Mouse (Mus musculus) gastrocnemius, postnatal 10 days (tissue): ENCODE measurements around the gene Gm10961. TPM values are rescaled to one million over a fixed set of nuclear protein-coding genes. Genes with fewer than 3 reads are reported as not detected.
"Not testable (repeated sequence)": the region's sequence is repeated elsewhere in the genome, so short reads cannot be mapped to it uniquely, and the experiment has no call there.

Source experiments
- DNase-seq: peaks from one replicate; pipeline ENCODE4 v3.0.0; 2021; ENCODE audit warnings: mixed read lengths
- total RNA-seq, 2 experiments: library from RNA; stranded (reverse); gene quantifications; 2 replicates each; pipeline ENCODE4 v1.2.3; 2021

Gene Gm10961
- total RNA-seq, 2 experiments from 2014 or later, result not detected

- DNase-seq, result peak; percentile 71
These were observed 18.1 kb upstream of the Gm10961 start for GRCm38 (mm10) chr3:107612902-107613525.

GRCm38 (mm10) chr3:107617800-107618199 is 13.3 kb upstream of the Gm10961 start:
- DNase-seq, result no peak

GRCm38 (mm10) chr3:107619911-107620310 is 11.2 kb upstream of the Gm10961 start:
- DNase-seq, result no peak

GRCm38 (mm10) chr3:107621286-107622075 is 9.6 kb upstream of the Gm10961 start:
- no peak for DNase-seq

DNA sequence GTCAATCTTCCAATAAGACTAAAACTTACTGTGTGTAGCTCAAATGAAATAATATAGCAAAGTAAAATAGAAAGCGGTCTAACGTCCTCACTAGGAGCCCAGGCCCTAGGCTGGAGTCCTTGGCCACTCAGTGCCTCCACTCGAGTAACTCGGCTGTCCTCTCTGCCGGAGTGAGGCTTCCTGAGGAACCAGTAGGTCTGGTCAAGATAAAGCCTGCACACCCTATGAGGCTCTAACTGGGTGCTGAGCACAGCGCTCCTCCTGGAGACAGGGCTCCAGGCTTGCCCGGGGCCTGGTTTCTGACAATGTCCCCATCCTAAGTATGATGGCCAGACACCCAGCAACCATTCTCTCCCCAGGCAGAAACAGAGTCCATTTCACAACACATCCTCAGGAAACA is 8.6 kb upstream of the Gm10961 start:
- no peak for DNase-seq

- no peak for DNase-seq
These were observed 6.7 kb upstream of the Gm10961 start for GRCm38 (mm10) chr3:107624424-107624823.

- DNase-seq, result no peak
These were observed 5.6 kb upstream of the Gm10961 start for GRCm38 (mm10) chr3:107625536-107625935.

GRCm38 (mm10) chr3:107626751-107627150 is 4.4 kb upstream of the Gm10961 start:
- DNase-seq, result no peak

DNA sequence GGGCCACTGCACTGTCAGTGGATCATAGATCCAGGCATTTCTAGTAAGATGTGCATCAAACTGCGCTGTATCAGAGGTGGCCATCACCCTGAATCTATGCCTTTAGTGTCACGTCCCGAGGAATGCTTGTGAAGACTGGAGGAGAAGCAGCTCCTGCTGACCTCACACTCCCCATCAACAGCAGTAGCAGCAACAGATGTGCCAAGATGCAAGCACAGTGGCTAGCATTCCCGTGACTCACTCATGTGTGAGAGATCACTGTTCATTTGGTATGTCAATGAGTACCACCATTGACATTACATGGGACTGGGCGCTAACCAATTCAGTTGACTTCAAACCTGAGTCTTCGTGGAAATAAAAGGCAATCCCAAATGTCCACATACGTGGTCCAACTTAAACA is 3.5 kb upstream of the Gm10961 start:
- no peak for DNase-seq

GRCm38 (mm10) chr3:107628551-107628950 is 2.6 kb upstream of the Gm10961 start:
- no peak for DNase-seq

- no peak for DNase-seq
These were observed 1.7 kb upstream of the Gm10961 start for GRCm38 (mm10) chr3:107629411-107629810.

GRCm38 (mm10) chr3:107631523-107631958 is 419 bp downstream of the Gm10961 start, which contains the start of gene Strip1:
Strip1 (minus strand) TSS chr3:107631694.
- peak; percentile 86 for DNase-seq

DNA sequence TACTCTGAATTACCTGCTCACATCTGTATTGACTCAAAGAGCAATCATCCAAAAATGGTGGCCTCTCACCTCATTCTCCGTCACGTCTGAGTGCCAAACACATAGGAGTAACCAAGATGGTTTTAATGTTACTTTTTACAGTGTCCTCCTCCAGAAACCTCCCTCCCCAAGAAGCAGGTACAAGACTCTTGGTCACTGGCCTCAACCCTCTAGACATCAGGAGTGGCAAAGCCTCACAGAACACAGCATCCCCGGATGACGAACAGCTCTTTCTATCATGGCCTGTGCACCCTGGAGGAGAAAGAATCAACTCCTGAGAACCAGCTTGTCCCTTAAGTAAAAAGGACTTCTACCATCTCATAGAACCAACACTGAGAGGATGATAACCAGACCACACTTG is 1.7 kb downstream of the Gm10961 start:
- no peak for DNase-seq

DNA sequence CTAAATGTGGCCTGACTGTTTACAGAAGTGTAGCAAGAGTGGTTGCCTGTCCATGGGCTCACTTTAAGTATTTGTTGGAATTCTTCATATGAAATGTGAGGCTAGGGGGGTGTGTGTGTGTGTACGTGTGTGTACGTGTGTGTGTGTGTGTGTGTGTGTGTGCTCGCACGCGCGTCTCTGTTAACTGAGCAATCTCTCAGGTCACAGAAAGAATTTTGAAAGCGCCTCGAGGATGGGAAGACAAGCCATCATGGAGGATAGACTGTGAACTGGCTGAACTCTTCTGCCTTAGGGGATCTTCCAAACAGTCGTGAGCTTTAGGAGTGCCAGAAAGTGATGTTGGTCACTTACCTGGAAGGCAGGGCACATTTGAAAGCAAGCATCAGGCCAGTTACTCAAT is 2.8 kb downstream of the Gm10961 start:
- DNase-seq, result no peak

DNA sequence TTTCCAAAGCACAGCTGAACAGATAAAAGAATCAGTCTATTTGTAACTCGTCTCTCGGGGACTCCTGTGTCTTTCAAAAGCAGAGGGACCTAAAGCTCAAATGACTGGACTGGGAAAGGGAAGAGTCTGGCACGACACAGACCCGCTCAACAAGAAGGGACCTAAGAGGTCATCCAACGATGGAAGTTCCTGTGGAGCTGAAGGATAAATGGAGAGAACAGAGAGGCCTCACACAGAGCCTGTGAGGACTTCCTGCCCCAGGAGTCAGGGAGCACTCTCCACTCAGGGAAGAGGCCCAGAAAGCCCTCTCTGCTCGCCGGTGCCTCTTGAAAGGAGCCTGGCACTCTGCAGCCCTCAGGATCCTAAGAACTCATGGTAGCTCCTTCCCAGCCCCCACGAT is 4.7 kb downstream of the Gm10961 start:
- no peak for DNase-seq

GRCm38 (mm10) chr3:107636236-107636635 is 5.1 kb downstream of the Gm10961 start:
- DNase-seq, result no peak

DNA sequence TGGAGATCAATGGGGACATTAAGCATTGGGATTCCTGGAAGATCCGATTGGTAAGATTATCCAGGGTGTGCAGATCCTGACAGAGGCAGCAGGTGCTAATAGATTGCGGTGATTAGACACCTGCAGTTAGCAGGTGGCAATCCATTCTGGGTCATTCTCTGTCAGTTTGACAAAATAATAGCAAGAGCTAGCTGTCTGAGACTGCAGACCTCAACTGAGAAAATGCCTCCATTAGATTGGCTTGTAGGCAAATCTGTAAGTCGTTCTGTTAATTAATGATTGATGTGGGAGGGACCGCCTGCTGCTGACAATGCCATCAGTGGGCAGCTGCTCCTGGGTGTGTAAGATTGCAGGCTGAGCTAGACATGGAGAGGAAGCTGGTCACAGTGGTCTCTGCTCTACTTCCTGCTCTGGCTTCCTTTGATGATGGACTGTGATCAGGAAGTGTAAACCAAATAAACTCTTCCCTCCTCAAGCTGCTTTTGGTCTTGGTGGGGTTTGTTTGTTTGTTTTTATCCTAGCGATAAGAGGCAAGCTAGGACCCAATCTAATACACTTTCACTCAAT is 6.6 kb downstream of the Gm10961 start:
- DNase-seq, result no peak

- DNase-seq, result no peak
These were observed 15.8 kb downstream of the Gm10961 start for GRCm38 (mm10) chr3:107646947-107647346.

- not testable (repeated sequence) for DNase-seq
These were observed 19.2 kb downstream of the Gm10961 start for GRCm38 (mm10) chr3:107650276-107650675.

DNA sequence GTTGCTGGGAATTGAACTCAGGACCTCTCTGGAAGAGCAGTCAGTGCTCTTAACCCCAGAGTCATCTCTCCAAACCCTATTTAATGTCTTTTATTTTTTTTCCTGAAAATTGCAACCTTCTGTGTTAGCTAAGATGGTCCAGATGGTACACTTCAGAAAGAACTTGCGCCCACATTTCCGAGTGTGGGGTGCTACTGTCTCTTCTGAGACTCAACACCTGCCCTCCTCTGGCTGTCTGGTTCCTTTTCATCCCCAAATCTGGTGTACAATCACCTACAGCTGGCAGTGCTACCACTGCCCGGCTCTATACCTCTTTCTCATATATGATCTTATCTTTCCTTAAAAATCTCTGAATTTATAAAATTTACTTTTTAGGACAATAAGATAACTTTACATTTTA is 21.8 kb downstream of the Gm10961 start:
- DNase-seq, result no peak

DNA sequence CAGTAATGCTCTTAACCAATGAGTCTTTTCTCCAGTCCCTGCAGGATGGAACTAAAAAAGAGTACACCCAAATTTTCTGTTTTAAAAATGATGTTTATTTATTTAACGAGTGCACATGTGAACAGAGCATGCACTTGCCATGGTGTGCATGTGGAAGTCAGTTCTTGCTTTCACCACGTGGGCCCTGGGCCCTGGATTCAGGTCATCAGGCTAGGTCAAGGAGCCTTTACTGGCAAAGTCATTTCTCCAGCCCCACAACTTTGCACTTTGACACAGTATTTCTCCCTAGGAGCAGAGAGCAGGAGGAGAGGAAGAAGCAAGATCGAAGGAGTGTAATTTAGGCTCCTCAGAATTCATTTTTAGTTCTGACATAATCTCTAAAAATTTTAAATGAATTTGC is 23.7 kb downstream of the Gm10961 start:
- no peak for DNase-seq

GRCm38 (mm10) chr3:107655491-107655890 is 24.4 kb downstream of the Gm10961 start:
- DNase-seq, result no peak

GRCm38 (mm10) chr3:107656151-107656550 is 25.0 kb downstream of the Gm10961 start:
- no peak for DNase-seq
